Mouse (Mus musculus) midbrain, embryonic 13.5 days (tissue): ENCODE data around the gene Mocs2. TPM values are rescaled to one million over a fixed set of nuclear protein-coding genes. Genes with fewer than 3 reads are reported as not detected.

Source experiments
- ATAC-seq: fragments of 200-750 bp; cut with Nextera tagmentation; 2 replicates; pipeline ENCODE4 v1.8.0; 2017; ENCODE audit warnings: mild to moderate bottlenecking, moderate TSS enrichment, moderate library complexity
- H3K27ac ChIP-seq: fragments of 300-500 bp; sonication (generic); 2 replicates; pipeline ENCODE4 v1.5.1; 2015; ENCODE audit warnings: inconsistent platforms, mild to moderate bottlenecking, moderate library complexity
- H3K27me3 ChIP-seq: fragments of 300-500 bp; sonication (generic); 2 replicates; pipeline ENCODE4 v1.6.1; 2015; ENCODE audit warnings: mild to moderate bottlenecking, inconsistent platforms
- H3K36me3 ChIP-seq: fragments of 300-500 bp; sonication (generic); 2 replicates; pipeline ENCODE4 v1.6.1; 2015; ENCODE audit warnings: mild to moderate bottlenecking, inconsistent platforms
- H3K4me1 ChIP-seq: fragments of 300-500 bp; sonication (generic); replicated peaks from 2 replicates; pipeline ENCODE4 v1.6.1; 2015; ENCODE audit warnings: inconsistent platforms
- H3K4me2 ChIP-seq: fragments of 300-500 bp; sonication (generic); replicated peaks from 2 replicates; pipeline ENCODE4 v1.6.1; 2015; ENCODE audit warnings: moderate library complexity, mild to moderate bottlenecking, inconsistent platforms
- H3K4me3 ChIP-seq: fragments of 300-500 bp; sonication (generic); replicated peaks from 2 replicates; pipeline ENCODE4 v1.5.1; 2015; ENCODE audit warnings: mild to moderate bottlenecking, inconsistent platforms
- H3K9ac ChIP-seq: fragments of 300-500 bp; sonication (generic); replicated peaks from 2 replicates; pipeline ENCODE4 v1.6.1; 2015; ENCODE audit warnings: mild to moderate bottlenecking, inconsistent platforms
- H3K9me3 ChIP-seq: fragments of 300-500 bp; sonication (generic); 2 replicates; pipeline ENCODE4 v1.6.1; 2016; ENCODE audit warnings: mild to moderate bottlenecking, inconsistent platforms
- WGBS: fragments of 180-500 bp; shearing (Covaris S2); methylation state at CpG from one replicate; pipeline ENCODE4 v1.1.7; 2015; 5-methylcytosine and 5-hydroxymethylcytosine counted together
- polyA plus RNA-seq: library from polyadenylated mRNA; unstranded; fragments of >200 nt; fragmentation: Nextera tagmentation; extraction: Ambion mirVana; gene quantifications from 2 replicates; pipeline ENCODE4 v1.2.1, GENCODE M21; 2015

Gene Mocs2
- polyA plus RNA-seq, 1 experiment from 2014 or later: 99.6 TPM

GRCm38 (mm10) chr13:114855573-114856268 lies 37.7 kb downstream of the Mocs2 start:
- H3K4me3 ChIP-seq: no peak overlapping the region; the same call in 1 of the 2 replicates
- peak; percentile 56 for ATAC-seq
- H3K27ac ChIP-seq: no peak overlapping the region
- H3K27me3 ChIP-seq: no peaks in the 10 kb centered on the region
- H3K4me2 ChIP-seq: peak overlapping the region; percentile 31
- whole genome bisulfite sequencing: 21% methylated on average over 15 of the region's 15 CpGs
- peak overlapping the region; percentile 30; the same call in 1 of the 2 replicates for H3K9ac ChIP-seq
- no peaks in the 10 kb centered on the region for H3K9me3 ChIP-seq
- H3K4me1 ChIP-seq: peaks cover 13% of the 10 kb centered on the region; the same call in 1 of the 2 replicates
- no peaks in the 10 kb centered on the region for H3K36me3 ChIP-seq

- no peak for ATAC-seq
Measured at GRCm38 (mm10) chr13:114856269-114856627, 38.2 kb downstream of the Mocs2 start.

GRCm38 (mm10) chr13:114857525-114857924 lies 39.5 kb downstream of the Mocs2 start:
- Histone ChIP-seq H3K4me2 (no peak overlapping the region), H3K27me3 (no peaks in the 10 kb centered on the region), H3K4me1 (peaks cover 13% of the 10 kb centered on the region; the same call in 1 of the 2 replicates), H3K9me3 (no peaks in the 10 kb centered on the region), H3K27ac (no peak overlapping the region), H3K4me3 (no peak overlapping the region), H3K36me3 (no peaks in the 10 kb centered on the region), H3K9ac (no peak overlapping the region)
- ATAC-seq: no peak
- WGBS: 92% methylated on average over 4 of the region's 4 CpGs

More at GRCm38 (mm10) chr13:114856269-114856627, 38.2 kb downstream of the Mocs2 start:
- no peak overlapping the region for H3K4me3 ChIP-seq
- H3K4me2 ChIP-seq: peak overlapping the region; percentile 31
- no peaks in the 10 kb centered on the region for H3K27me3 ChIP-seq
- 35% methylated on average over 7 of the region's 7 CpGs for WGBS
- no peak overlapping the region for H3K9ac ChIP-seq
- no peak overlapping the region for H3K27ac ChIP-seq
- H3K9me3 ChIP-seq: no peaks in the 10 kb centered on the region
- H3K4me1 ChIP-seq: peaks cover 13% of the 10 kb centered on the region; the same call in 1 of the 2 replicates
- no peaks in the 10 kb centered on the region for H3K36me3 ChIP-seq

GRCm38 (mm10) chr13:114874738-114875137 lies 56.7 kb downstream of the Mocs2 start:
- ATAC-seq: no peak
- WGBS: 94% methylated on average over 6 of the region's 6 CpGs
- Histone ChIP-seq H3K4me2 (no peak overlapping the region), H3K4me1 (no peaks in the 10 kb centered on the region), H3K27me3 (no peaks in the 10 kb centered on the region), H3K4me3 (no peak overlapping the region), H3K36me3 (no peaks in the 10 kb centered on the region), H3K27ac (no peak overlapping the region), H3K9me3 (no peaks in the 10 kb centered on the region), H3K9ac (no peak overlapping the region)

GRCm38 (mm10) chr13:114876005-114876520 lies 58.0 kb downstream of the Mocs2 start:
- no peaks in the 10 kb centered on the region for H3K4me1 ChIP-seq
- ATAC-seq: no peak
- WGBS: 99% methylated on average over 2 of the region's 2 CpGs
- H3K27me3 ChIP-seq: no peaks in the 10 kb centered on the region
- H3K4me3 ChIP-seq: no peak overlapping the region
- H3K27ac ChIP-seq: no peak overlapping the region
- no peaks in the 10 kb centered on the region for H3K36me3 ChIP-seq
- no peak overlapping the region for H3K9ac ChIP-seq
- no peak overlapping the region for H3K4me2 ChIP-seq
- no peaks in the 10 kb centered on the region for H3K9me3 ChIP-seq

GRCm38 (mm10) chr13:114878667-114879066 lies 60.6 kb downstream of the Mocs2 start:
- Histone ChIP-seq H3K9ac (no peak overlapping the region), H3K4me1 (no peaks in the 10 kb centered on the region), H3K36me3 (no peaks in the 10 kb centered on the region), H3K9me3 (no peaks in the 10 kb centered on the region), H3K27ac (no peak overlapping the region), H3K4me3 (no peak overlapping the region), H3K27me3 (no peaks in the 10 kb centered on the region), H3K4me2 (no peak overlapping the region)
- 84% methylated on average over 11 of the region's 11 CpGs for WGBS
- no peak for ATAC-seq

Other genes starting within 250 kb of the Mocs2 start
- gene Itga2, start 113.9 kb downstream of the Mocs2 start, polyA plus RNA-seq: 1.6 and 2.3 TPM in 2 replicates